Mouse (Mus musculus) liver, embryonic 11.5 days (tissue): Measurements from ENCODE around the gene Bcl2l14. TPM values are rescaled to one million over a fixed set of nuclear protein-coding genes. Genes with fewer than 3 reads are reported as not detected.

Source experiments
- ATAC-seq: fragments of 200-750 bp; cut with Nextera tagmentation; replicated peaks from 2 replicates; pipeline ENCODE4 v1.8.0; 2017; ENCODE audit warnings: moderate number of reproducible peaks, mild to moderate bottlenecking, moderate TSS enrichment, moderate library complexity; ENCODE audit not compliant: low FRiP score
- DNase-seq: peaks from one replicate; pipeline ENCODE4 v3.0.0-alpha.2; 2017; ENCODE audit warnings: low spot score
- H3K27ac ChIP-seq: fragments of 300-500 bp; sonication (generic); 2 replicates; pipeline ENCODE4 v1.5.1; 2014; ENCODE audit warnings: mild to moderate bottlenecking, low read depth, low read length, control low read depth
- H3K27me3 ChIP-seq: fragments of 300-500 bp; sonication (generic); replicated peaks from 2 replicates; pipeline ENCODE4 v1.6.1; 2014; ENCODE audit warnings: low read length, mixed read lengths; ENCODE audit not compliant: control insufficient read depth, insufficient read depth
- H3K36me3 ChIP-seq: fragments of 300-500 bp; sonication (generic); 2 replicates; pipeline ENCODE4 v1.6.1; 2014; ENCODE audit warnings: mild to moderate bottlenecking, low read length, moderate library complexity, mixed read lengths; ENCODE audit not compliant: control insufficient read depth, insufficient read depth
- H3K4me1 ChIP-seq: fragments of 300-500 bp; sonication (generic); replicated peaks from 2 replicates; pipeline ENCODE4 v1.6.1; 2014; ENCODE audit warnings: low read length, mixed read lengths; ENCODE audit not compliant: control insufficient read depth, insufficient read depth
- H3K4me2 ChIP-seq: fragments of 300-500 bp; sonication (generic); 2 replicates; pipeline ENCODE4 v1.6.1; 2014; ENCODE audit warnings: mild to moderate bottlenecking, control low read depth, moderate library complexity
- H3K4me3 ChIP-seq: fragments of 300-500 bp; sonication (generic); 2 replicates; pipeline ENCODE4 v1.5.1; 2014; ENCODE audit warnings: low read depth, low read length, control low read depth
- H3K9ac ChIP-seq: fragments of 300-500 bp; sonication (generic); 2 replicates; pipeline ENCODE4 v1.6.1; 2014; ENCODE audit warnings: low read depth, low read length, control low read depth
- H3K9me3 ChIP-seq: fragments of 300-500 bp; sonication (generic); 2 replicates; pipeline ENCODE4 v1.6.1; 2016; ENCODE audit warnings: low read length, inconsistent platforms, mixed read lengths; ENCODE audit not compliant: control insufficient read depth
- WGBS: fragments of 180-500 bp; shearing (Covaris S2); extraction: QIAGEN DNeasy Blood & Tissue Kit; methylation state at CpG from one replicate; pipeline ENCODE4 v1.1.7; 2014; 5-methylcytosine and 5-hydroxymethylcytosine counted together
- polyA plus RNA-seq: library from polyadenylated mRNA; unstranded; fragments of >200 nt; fragmentation: Nextera tagmentation; extraction: Ambion mirVana; gene quantifications from 2 replicates; pipeline ENCODE4 v1.2.1, GENCODE M21; 2014

Bcl2l14 gene
- 0.32 and 0.40 TPM in 2 replicates for polyA plus RNA-seq

GRCm38 (mm10) chr6:134396018-134396417, at the start of gene Bcl2l14:
TSS of gene Bcl2l14 (plus strand) at chr6:134396318.
- Histone ChIP-seq H3K4me3 (no peak within 1 kb of the TSS), H3K36me3 (no peaks in the 10 kb centered on the region), H3K27me3 (no peaks in the 10 kb centered on the region), H3K9ac (no peak within 1 kb of the TSS), H3K4me1 (no peaks in the 10 kb centered on the region), H3K9me3 (no peaks in the 10 kb centered on the region), H3K4me2 (no peak within 1 kb of the TSS), H3K27ac (no peak within 1 kb of the TSS)
- 81% methylated on average over 4 of the region's 4 CpGs for WGBS
- ATAC-seq (no peak), DNase-seq (no peak)

DNA sequence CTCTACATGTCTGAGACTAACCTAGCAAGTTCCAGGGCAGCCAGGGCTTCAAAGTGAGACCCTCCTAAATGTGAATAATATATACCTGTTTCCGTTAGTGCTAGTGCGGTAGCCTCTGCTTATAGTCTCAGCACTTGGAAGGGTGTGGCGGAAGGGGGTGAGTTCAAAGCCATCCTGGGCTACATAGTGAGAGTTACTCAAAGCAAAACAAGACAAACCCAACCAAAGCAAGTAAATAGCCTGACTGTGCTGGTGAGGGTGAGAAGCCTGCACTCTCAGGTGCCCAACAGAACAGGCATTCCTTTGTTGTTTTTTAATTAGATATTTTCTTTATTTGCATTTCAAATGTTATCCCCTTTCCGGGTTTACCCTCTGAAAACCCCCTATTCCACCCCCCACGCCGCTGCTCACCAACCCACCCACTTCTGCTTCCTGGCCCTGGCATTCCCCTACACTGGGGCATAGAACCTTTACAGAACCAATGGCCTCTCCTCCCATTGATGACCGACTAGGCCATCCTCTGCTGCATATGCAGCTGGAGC, 47.5 kb upstream of the Bcl2l14 start:
- Histone ChIP-seq H3K4me3 (no peak overlapping the region), H3K4me2 (no peak overlapping the region), H3K9me3 (no peaks in the 10 kb centered on the region), H3K27ac (no peak overlapping the region), H3K27me3 (no peaks in the 10 kb centered on the region), H3K4me1 (no peaks in the 10 kb centered on the region), H3K9ac (no peak overlapping the region), H3K36me3 (no peaks in the 10 kb centered on the region)
- ATAC-seq: no peak
- no peak for DNase-seq
- 90% methylated on average over 7 of the region's 7 CpGs for WGBS

DNA sequence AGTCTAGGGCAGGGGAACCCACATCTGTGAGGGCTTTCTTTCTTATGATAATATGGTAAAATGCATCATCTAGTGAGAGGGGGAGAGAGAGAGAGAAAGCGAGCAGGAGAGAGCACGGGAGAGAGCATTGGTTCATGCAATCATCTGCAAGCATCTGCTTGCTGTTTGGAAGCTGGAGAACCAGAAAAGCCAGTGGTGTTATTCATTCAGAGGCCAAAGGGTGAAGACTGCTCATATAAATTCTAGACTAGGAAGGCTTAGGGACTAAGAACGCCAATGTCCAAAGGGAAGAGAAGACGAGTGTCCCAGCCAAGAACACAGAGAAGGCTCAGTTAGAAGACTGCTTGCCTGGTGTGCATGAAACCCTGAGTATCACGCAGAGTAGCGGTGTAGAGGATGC, 43.2 kb upstream of the Bcl2l14 start:
- Histone ChIP-seq H3K27me3 (no peaks in the 10 kb centered on the region), H3K4me3 (no peak overlapping the region), H3K9ac (no peak overlapping the region), H3K4me2 (no peak overlapping the region), H3K36me3 (no peaks in the 10 kb centered on the region), H3K4me1 (no peaks in the 10 kb centered on the region), H3K27ac (no peak overlapping the region), H3K9me3 (no peaks in the 10 kb centered on the region)
- WGBS: 85% methylated on average over 6 of the region's 6 CpGs
- DNase-seq (no peak), ATAC-seq (no peak)

DNA sequence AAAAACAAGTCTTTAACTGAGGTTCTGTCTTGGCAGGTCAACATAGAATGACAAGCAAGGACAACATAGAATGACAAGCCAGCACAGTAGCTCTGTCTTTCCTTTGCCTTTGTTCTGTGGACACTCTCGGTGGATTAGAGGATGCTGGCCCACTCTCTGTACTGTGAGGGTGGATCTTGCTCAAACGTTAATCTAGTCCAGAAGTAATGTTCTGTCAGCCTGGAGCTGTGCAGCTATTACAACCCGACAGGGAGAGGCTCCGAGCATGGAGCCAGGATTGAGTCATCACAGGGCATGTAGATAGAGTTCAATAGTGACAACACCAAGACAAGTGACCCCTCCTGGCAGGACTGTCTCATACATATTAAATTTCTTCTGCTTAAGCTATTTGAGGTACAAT, 42.4 kb upstream of the Bcl2l14 start:
- Histone ChIP-seq H3K36me3 (no peaks in the 10 kb centered on the region), H3K9me3 (no peaks in the 10 kb centered on the region), H3K9ac (no peak overlapping the region), H3K4me3 (no peak overlapping the region), H3K4me1 (no peaks in the 10 kb centered on the region), H3K27ac (no peak overlapping the region), H3K27me3 (no peaks in the 10 kb centered on the region), H3K4me2 (no peak overlapping the region)
- no peak for ATAC-seq
- WGBS: 82% methylated on average over 4 of the region's 4 CpGs
- no peak for DNase-seq

DNA sequence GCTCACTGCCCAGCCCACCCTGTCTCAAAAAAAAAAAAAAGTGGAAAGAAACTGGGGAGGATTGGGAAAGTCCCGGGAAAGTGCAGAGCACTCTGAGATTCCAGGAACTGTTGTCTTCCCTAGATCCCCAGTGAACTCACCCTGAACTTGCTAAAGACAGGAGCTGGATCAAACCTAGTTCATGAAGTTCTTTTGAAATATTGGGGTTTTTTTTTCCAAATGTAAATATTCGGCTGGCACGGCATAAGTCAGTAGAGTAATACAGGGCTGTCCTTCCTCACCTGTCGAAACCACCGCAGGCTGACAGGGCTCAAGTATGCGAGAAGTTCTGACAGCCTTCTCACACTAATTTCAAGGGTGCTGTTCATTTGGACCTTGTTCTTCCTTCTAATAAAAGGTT, 38.5 kb upstream of the Bcl2l14 start:
- no peak for ATAC-seq

DNA sequence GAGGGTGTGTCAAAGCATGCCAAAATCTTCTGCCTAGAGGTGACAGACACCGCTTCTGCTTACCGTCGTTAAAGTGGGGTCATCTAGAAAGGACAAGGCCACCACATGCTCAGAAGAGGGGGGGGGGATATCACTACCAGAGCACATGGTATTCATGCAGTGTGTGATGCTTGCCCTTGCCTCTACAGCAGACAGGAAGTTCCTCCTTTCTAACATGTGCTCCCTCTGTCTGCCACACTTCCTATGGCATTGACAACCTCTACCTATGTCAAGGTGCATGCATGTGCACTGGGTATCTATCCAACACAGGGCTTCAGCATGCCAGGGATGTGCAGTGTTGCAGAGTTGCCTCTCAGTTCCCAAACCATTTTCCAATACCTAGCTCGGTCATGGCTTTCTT, 36.0 kb upstream of the Bcl2l14 start:
- Histone ChIP-seq H3K4me2 (no peak overlapping the region), H3K4me3 (no peak overlapping the region), H3K27ac (no peak overlapping the region), H3K36me3 (no peaks in the 10 kb centered on the region), H3K4me1 (no peaks in the 10 kb centered on the region), H3K9me3 (no peaks in the 10 kb centered on the region), H3K27me3 (no peaks in the 10 kb centered on the region), H3K9ac (no peak overlapping the region)
- ATAC-seq: no peak
- 74% methylated on average over 4 of the region's 4 CpGs for WGBS
- no peak for DNase-seq

More for the DNA sequence above, 38.5 kb upstream of the Bcl2l14 start:
- Histone ChIP-seq H3K36me3 (no peaks in the 10 kb centered on the region), H3K4me1 (no peaks in the 10 kb centered on the region), H3K4me2 (no peak overlapping the region), H3K27me3 (no peaks in the 10 kb centered on the region), H3K9ac (no peak overlapping the region), H3K27ac (no peak overlapping the region), H3K4me3 (no peak overlapping the region), H3K9me3 (no peaks in the 10 kb centered on the region)
- 75% methylated on average over 6 of the region's 6 CpGs for WGBS
- DNase-seq: no peak

GRCm38 (mm10) chr6:134364644-134365043, 31.5 kb upstream of the Bcl2l14 start:
- WGBS: 41% methylated on average over 6 of the region's 6 CpGs
- ATAC-seq: no peak

DNA sequence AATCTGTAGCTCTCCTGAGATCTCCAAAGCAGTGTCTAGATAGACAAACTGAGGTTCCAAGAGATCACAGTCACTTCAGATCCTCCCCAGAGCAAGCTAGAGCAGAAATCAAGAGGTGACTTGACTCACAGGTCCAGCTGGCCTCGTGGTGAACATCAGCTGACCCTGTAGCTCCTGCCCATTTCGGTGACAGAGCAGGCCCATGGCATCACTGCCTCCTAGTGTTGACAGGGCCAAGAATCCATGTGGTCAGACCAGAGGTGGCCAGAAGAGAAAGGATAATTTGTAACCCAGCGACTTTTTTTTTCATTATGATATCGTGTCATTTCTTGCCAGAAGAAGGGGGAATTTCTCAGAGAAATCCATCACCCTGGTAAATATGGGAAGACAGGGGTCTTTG, 30.2 kb upstream of the Bcl2l14 start:
- Histone ChIP-seq H3K9me3 (no peaks in the 10 kb centered on the region), H3K27ac (no peak overlapping the region), H3K9ac (no peak overlapping the region), H3K36me3 (no peaks in the 10 kb centered on the region), H3K4me3 (no peak overlapping the region), H3K4me1 (peaks cover 3% of the 10 kb centered on the region; the same call in 1 of the 2 replicates), H3K27me3 (no peaks in the 10 kb centered on the region), H3K4me2 (no peak overlapping the region)
- no peak for ATAC-seq
- WGBS: 40% methylated on average over 4 of the region's 4 CpGs
- DNase-seq: no peak

More at GRCm38 (mm10) chr6:134364644-134365043, 31.5 kb upstream of the Bcl2l14 start:
- no peak for DNase-seq
- Histone ChIP-seq H3K4me3 (no peak overlapping the region), H3K36me3 (no peaks in the 10 kb centered on the region), H3K9ac (no peak overlapping the region), H3K4me1 (peaks cover 3% of the 10 kb centered on the region; the same call in 1 of the 2 replicates), H3K4me2 (no peak overlapping the region), H3K9me3 (no peaks in the 10 kb centered on the region), H3K27me3 (no peaks in the 10 kb centered on the region), H3K27ac (no peak overlapping the region)
